Mouse (Mus musculus): ENCODE measurements at regions not wholly inside any gene's neighbourhood (a gene's known extent, or its start where the extent isn't known, plus 50 kb on each side); places are given as distances from the start of the nearest gene placed in this dataset.

GRCm38 (mm10) chr13:107878980-107879379 is 165.3 kb upstream of the Smim15 start:
- no peak for DNase-seq

- DNase-seq = no peak
These were observed 171.0 kb upstream of the Smim15 start for GRCm38 (mm10) chr13:107873244-107873667.

DNA sequence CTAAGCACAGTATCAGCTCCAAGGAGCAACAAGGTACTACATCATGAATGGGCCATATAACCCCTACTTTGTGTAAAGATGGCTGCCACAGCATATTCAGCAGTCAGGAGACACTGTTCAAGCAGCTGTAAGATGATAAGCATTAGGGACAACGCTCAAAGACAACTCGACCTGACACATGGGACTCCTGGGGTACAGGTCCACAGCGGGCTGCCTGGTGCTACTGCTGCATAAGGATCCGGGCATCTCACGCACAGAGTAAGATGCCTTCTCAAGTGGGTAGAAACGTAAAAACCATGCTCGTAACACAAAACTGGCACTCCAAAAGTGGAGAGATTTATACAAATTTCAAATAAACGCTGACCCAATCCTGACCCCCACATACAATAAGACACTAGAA is 171.7 kb upstream of the Smim15 start:
- no peak for DNase-seq

DNA sequence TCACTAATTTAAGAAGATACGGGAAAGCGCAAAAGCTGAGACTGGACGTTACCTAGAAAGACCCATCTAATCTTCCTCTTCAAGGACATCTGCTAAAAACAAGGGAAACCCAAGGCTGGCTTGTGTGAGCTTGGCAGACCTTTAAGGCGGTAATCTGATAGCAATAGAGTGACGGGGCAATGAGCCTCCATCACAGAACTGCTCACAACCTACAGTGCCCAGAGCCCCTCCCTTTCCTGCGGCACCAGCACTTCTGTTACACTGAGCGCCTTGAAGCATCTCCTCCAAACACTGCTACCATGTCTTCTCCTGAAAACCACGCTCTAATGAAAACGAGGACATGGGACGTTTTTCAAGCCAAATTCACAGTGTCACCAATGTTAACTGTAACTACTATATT is 172.1 kb upstream of the Smim15 start:
- DNase-seq = no peak

GRCm38 (mm10) chr13:107868906-107869305 is 175.3 kb upstream of the Smim15 start:
- DNase-seq = no peak

DNA sequence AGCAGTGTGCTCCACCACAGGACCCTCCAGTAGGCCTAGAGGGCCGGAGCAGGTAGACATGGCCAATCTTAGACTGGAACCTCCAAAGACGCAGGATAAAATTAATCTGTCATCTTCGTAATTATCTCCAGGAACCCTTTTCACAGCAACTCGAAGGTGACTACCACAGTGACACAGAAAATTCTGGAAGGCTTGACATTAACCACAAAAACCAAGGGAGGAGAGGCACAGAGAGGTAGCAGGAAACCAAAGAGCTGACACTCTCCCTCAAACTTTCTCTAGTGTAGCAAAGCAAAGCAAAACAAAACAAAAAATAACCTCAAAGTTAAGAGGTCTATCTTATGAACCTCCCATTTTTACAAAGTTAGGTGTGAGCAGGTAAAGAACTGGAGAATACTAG is 177.4 kb upstream of the Smim15 start:
- DNase-seq = no peak

- peak; percentile 46 to 66 for DNase-seq
These were observed 181.2 kb upstream of the Smim15 start for GRCm38 (mm10) chr13:107862793-107863654.

DNA sequence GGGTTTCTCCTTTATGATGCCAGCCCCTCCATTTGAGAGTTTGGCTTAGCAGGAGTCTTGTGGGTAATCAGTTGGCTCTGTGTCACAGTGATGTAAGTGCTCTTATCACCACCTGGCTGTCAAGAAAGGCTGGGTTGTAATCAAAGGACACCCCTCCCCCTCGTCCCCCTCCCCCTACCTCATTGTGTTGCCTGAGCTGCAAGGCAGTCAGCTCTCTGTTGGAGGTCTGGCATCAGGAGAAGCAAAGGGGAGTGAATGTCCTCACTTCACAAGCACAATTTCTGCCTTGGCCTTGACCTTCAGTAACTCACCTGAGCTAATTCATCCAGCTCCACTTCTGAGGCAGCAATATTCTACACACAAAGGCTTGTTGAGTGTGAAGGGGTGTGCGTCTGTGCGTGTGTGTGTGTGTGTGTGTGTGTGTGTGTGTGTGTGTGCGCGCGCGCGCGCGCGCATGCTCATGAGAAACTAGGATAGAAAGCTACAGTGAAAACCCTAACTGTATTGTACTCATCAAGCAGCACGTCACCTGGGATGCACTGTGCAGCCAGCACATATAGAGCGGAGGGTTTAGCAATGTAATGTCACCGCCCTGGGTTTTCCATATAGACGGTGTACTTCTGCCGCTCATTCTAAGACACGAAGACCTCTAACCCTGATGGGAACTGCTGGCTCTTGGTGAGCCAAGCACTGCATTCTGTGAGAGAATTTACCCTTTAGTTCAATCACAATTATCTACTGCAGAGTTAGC is 182.7 kb upstream of the Smim15 start:
- DNase-seq = no peak

DNA sequence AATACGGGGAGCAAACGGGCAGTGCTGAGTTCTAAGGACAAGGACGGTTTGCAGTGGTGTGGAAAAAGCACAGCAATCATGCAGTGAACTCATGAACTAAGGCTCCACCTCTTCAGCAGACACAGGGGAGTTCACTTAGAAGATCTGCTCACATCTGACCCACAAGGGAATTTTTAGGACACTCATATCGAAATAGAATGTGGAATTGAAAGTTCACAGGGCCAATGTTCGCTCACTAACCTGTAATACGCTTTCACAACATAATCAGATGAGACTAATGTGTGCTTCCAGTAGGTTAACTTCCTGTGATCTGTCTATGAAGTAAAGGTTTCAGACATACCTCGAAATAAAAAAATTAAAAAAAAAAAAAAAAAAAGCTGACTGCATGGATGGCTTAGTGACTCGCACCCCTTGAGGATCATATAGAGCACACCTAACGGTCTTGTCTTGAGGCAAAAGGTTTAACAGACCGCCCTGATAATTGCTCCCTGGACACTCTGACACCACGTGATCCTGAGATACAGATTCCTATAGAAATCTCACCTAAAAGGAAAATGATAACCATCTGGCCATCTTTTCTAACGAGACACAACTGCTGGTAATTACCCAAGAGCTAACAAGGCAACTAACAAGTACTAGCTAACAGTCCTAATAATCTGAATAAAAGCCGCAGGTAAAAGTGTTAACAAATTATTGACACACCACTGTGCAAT is 187.0 kb upstream of the Smim15 start:
- no peak for DNase-seq

DNA sequence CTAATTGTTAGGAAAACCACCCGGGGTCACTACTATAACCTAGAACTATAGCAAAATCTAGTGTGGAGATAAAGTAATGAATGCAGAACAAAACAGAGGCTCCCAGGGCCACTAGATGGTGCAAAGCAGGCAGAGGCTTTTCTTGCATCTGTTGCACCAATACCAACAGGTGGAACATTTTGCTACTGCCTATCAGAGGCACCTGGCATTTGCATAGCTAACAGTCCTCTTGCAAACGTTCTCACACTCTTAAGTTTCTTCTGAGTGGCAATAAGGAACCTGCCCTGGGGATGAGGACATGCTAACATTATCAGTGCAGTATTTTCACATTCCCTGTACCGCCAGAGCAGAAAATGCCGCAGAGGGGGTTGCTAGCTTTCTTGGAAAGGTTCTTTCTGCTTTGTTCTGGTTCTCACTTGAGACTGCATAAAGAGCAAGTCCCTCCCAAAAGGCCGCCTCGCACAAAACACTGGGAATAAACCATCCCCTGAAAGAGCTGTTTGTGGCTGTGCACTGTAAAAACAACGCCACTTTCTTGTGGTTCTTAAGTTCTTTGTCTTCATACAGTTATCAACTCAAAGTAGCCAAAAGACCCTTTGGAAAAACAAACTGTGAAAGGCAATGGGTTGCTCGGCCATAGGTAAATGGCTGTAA is 193.2 kb upstream of the Smim15 start:
- peak in 1 of 2 experiments; percentile 19 for DNase-seq

DNA sequence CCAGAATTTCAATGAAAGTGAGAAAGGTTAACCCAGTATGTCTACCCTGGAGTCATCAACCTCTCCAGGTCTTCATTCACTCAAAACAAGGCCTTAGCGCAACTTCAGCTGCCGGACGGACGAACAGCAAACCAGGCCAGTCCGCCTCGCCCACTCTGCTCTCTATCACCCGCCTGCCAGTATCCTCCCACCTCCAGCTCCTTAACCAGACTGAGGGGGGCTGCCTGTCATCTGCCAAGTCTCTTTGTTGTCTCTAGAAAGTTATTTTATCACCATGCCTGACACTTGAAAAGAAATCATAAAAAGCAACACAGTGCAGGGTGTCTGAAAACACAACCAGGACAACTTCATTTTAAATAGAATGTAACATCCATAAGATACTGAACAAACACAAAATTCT is 195.4 kb upstream of the Smim15 start:
- DNase-seq = no peak

DNA sequence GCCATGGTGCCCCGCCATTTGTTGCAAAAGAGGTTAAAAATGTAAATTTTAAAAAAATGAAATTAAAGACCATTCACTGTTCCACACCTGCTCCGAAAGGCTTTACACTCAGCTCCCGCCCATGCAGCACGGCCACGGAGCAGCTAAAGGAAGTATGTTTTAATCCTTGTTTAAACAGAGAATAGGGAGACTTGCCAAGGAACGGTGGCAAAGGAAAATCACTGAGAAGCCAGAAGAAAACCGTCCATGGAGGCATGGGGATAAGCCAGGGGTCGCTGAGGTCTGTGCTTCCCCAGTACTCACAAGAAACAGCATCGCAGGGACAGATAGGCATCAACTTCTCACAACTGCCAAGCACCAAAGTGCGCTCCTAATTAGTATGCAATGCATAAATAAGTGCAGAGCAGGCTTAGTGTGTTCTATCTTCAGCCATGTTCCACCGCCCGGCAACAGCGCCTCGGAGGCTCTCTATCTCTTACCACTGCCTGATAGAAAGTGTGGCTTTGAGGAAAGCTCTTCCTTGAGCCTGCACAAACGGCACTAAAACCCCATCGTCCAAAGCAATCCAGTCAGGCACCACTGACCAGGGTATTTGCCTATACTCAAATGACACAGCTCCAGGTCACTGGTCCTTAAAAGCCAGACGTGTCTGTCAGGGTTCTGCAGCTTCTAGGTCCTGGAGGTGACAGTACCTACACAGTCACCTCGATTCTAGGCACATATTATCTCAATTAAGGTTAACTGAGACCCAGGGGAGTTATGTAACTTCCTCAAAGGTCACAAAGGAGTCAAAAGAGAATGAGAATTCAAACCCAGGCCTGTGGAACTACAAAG is 196.8 kb upstream of the Smim15 start:
- peak; percentile 46 to 53 for DNase-seq

DNA sequence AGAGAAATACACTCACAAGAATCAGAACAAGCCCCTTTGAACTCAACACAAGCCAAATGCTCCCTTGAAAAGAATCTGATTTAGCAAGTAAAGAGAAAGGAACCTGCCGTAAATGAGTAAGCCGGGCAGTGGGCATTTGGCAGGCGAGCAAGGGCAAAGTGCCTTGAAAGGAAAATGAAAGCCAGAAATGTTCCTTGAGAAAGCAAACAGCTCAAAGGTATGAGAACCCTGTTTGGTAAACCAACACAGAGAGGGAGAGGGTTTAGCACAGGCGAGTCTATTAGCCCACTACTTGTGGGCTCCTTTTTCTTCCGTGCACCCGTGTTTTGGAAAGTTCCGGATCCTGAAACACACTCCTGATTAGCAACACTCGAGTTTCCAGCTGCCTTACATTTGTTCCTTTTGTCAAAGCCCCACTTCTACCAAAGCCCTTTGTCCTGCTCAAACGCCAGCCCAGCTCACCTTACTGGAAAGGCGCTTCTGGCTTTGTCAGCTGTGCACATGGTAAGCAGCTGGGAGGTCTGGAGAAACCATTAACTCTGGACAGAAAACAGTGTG is 197.5 kb upstream of the Smim15 start:
- DNase-seq = peak; percentile 79 to 86

GRCm38 (mm10) chr13:107845838-107846237 is 198.4 kb upstream of the Smim15 start:
- DNase-seq = no peak

GRCm38 (mm10) chr13:107844085-107844484 is 200.2 kb upstream of the Smim15 start:
- peak; percentile 21 to 54 for DNase-seq

GRCm38 (mm10) chr13:107838126-107838715 is 206.0 kb upstream of the Smim15 start:
- DNase-seq = peak; percentile 68 to 78

GRCm38 (mm10) chr13:107837206-107837952 is 206.9 kb upstream of the Smim15 start:
- DNase-seq = peak in 1 of 2 experiments; percentile 12

GRCm38 (mm10) chr13:107835756-107836385 is 208.4 kb upstream of the Smim15 start:
- DNase-seq = no peak

DNA sequence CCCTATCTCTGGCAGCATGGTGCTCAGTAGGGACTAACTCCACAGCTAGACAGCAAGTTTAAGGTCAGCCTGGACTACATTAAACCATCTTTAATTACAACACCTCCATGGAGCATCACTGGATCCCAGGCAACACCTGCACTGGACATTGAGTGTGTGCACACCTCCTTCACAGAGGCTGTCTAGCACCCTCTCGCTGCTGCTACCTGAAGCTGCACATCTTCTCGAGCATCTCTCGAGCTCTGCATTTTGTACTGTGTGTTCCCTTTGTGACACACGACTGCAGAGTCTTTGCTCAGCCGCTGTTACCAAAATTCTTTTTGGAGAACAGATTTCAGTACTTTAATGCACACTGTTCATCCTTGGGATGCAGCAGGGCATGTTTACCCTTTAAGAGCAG is 212.2 kb upstream of the Smim15 start:
- DNase-seq = no peak

- peak; percentile 99 for DNase-seq
These were observed 213.0 kb upstream of the Smim15 start for GRCm38 (mm10) chr13:107831221-107831681.

All from kidney, postnatal 36 days (tissue).